Mouse (Mus musculus) urinary bladder, postnatal 36 days (tissue): Measurements from ENCODE around the gene Zmynd8.

Experiments
- DNase-seq, 2 experiments: peaks; one replicate each; pipeline ENCODE4 v3.0.0; 2022; ENCODE audit warnings: low spot score in 2 of 2, mixed read lengths in 1 of 2

Zmynd8 gene

DNA sequence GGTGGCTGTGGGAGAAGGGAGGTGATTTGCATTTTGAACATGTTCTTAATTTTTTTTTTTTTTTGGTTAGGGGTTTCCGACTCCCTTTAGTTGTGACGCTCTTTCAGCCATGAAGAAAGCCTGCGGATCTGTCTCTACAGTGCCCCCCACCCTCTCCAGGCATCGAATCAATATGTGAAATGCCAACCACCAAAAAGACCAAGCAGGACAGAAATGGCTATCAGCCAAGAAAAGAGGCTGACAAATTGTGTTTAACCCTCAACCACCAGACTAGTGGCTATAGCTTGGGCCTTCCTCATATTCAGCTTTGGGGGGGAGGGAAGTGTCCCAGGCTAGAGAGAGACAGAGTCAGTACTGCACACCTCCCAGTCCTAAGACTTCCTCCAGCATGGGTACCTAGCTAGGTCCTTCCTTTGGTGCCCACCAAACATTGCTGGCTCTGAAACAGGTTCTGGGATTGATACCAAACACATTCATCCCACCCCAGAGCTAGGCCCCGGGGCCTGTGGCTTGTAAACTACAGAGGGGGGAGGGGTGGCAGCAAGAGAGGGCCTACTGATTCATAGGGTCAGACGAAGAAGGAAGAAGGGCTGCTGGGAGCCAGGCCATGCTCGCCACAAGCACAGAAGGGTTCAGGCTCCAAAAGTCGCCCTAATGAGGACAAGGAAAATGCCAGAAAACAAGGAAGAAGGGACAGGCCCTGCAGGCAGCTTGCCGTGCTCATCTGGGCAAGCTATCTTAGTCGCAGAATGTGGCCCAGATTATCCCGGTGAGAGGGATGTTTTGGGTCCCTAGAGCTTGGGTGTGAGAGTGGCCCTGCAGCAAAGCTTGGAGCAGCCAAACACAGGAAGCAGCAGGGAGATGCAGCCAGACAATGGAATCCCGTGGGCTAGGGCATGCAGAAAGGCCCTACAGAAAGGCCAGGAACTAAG is 40.1 kb downstream of the Zmynd8 start:
- DNase-seq: no peak

DNA sequence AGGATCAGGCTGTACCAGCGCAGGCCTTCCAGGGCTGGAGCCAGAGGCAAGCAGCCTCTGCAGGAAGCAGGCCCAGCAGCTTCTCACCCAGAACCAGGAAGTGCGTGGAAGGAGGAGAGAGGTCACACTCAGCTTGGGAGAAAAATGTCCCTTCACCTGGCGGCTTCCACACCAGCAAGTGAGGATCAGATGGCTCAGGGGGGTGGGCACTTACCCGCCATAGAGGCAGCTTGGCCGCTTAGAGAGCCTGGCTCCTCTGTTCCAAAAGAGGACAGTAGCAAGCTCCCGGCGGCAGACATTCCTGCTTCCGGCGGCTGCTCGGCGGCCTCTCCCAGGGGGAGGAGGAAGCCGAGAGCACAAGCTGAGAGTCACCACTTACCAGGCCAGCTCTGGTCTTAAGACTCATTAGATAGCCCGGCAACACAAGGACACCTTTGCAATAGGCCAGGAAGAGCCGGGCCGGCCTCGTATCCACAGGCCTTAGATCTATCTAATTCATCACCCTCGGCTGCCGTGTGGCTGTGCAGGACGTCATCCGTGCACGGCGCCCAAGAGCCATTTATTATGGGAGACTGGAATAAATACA is 40.9 kb downstream of the Zmynd8 start:
- DNase-seq: peak; percentile 62 to 70

DNA sequence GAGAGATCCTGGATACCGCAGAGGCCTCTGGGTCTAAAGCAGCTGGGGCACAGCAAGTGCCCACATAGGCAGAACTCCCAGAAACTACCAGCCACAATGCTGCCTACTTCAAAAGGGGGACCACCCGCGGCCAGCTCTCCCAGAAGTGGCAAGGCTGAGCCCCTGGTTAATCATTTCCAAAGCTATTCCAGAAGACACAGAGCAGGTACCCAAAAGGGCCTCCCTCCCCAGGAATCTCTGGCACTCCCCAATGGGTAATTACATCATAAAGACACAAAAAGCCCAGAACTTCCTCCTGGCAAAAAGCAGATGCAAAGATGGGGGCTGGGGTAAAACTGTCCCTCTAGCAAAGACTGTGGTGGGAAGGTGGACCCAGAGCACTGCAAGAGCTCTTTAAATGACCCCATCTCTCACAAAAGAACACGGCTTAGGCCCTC is 41.4 kb downstream of the Zmynd8 start:
- DNase-seq: no peak

DNA sequence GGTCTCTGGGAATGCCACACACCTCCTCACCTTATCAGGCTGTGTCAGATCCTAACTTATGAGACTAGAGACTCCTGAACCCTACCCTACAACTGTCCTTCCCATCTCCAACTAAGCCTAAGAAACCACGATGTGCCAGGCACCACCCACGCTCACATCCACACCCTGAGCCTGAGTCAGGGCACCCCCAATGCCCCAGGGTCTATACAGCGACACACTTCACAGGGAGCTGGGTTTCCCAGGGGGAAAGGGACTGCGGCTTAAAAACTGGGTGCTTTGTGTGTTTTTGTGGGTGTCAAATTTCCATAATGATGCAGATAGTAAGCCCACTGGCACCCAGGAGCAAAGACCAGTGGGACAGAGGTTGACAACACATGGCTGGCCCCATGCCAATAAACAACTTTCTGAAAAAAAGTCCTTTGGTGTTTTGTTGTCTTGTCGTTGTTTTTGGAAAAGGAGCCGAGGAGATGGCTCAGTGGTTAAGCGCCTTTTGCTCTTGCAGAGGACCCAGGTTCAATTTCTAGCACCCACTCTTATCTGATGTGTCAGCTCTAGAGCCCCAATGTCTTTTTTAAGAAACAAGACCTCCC is 42.1 kb downstream of the Zmynd8 start:
- no peak for DNase-seq

- DNase-seq: peak in 1 of 2 experiments; percentile 54
These were observed 43.0 kb downstream of the Zmynd8 start for GRCm38 (mm10) chr2:165855641-165856301.

DNA sequence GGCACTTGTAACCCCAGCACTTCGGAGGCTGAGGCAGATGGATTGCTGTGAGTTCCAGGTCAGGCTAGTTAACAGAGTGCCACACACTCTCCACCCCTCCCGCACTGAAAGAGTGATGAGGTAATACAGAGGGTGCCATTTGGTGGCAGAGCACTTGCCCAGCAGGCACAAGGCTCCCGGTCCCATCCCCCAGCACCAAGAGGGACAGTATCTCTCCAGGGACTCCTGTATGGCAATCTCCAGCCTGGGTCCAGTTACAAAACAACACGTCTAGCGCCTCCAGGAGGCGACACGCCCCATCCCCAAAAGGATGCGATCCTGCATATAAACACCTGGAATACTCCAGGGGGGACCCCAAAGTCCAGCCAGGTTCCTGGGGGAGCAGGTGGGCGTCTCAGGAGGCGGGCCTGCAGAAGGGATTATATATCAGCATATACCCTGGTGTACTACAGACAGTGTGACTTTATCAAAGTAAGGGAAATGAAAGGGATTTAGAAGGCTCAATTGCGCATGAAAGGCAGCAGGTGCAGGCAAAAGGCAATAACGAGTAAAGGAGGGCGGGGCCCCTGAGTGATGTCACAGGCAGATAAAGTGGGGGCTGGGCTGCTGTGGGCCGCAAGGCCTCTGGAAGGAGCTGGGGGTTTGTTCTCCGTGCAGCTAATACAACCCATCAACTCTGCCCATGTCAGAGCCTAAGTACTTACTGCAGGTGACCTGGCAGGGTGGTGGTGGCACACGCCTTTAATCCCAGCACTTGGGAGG is 44.4 kb downstream of the Zmynd8 start:
- no peak for DNase-seq

DNA sequence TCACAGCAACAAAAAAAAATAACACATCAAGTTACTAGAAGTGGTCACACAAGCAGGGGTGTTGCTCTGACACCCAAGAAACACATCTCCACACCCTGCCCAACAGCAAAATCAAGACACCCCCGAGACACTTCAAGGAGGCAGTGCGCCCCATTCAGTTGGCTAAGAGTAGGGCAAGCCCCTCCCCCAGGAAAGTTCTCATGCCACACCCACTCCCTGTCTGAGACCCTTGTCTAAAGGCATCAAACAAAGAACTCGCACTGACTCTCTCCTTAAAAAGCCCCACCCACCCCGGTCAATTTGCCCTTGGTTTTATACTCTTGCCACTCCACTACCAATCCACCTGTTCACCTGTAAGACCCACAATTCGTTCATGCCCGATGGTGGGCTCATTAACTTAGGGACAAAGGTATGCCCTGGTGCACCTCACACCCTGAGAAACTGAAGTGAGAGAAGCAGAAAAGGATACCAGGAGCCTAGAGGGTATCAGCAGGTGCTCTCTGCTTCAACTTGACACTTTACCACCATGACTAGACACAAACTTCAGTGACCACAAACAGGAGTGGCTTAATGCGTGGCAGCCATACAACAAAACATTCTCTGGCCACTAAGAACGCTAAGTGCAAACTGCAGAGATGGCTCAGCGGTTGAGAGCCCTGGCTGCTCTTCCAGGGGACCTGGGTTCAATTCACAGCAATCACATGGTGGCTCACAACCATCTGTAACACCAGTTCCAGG is 45.8 kb downstream of the Zmynd8 start:
- no peak for DNase-seq

DNA sequence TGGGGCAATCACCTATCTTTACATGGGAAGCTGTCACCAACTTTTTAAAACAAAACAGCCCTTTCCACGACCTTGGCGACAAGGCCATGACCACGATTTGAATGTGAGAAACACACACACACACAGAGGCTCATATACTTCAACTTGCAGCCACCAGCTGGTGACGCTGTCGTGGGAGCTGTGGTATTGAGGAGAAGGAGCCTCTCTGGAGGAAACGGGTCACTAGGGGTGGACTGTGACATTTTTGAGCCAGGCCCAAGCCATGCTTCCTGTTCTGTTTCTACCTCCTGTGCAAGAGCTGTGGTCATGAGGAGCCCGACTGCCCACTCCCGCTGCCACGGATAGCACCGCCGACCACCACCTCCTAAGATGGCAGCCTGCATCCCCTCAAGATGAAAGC is 46.4 kb downstream of the Zmynd8 start:
- DNase-seq: no peak

- no peak for DNase-seq
These were observed 46.9 kb downstream of the Zmynd8 start for GRCm38 (mm10) chr2:165851811-165852415.

- DNase-seq: no peak
These were observed 48.0 kb downstream of the Zmynd8 start for GRCm38 (mm10) chr2:165850826-165851225.

- DNase-seq: peak in 1 of 2 experiments; percentile 77
These were observed 49.7 kb downstream of the Zmynd8 start for GRCm38 (mm10) chr2:165849129-165849528.

- DNase-seq: no peak
These were observed 52.0 kb downstream of the Zmynd8 start for GRCm38 (mm10) chr2:165846787-165847186.

DNA sequence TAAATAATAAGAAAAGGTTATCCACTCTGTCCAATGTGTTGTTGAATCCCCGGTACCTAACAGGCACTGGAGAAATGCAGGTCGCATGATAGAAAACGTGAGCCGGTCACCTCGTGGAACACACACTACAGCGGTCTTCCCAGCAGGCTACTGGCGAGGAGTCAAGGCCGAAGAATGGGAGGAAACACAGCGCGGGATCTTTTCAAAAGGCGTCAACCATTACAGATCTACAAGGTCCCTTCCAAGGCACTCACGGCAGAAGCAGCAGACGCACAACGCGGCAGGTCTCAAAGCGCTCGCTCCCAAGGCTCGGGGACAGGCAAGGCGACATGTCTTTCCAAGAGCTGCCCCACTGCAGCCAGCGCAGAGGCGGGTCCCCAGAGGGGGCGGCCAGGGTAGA is 53.3 kb downstream of the Zmynd8 start:
- DNase-seq: no peak

DNA sequence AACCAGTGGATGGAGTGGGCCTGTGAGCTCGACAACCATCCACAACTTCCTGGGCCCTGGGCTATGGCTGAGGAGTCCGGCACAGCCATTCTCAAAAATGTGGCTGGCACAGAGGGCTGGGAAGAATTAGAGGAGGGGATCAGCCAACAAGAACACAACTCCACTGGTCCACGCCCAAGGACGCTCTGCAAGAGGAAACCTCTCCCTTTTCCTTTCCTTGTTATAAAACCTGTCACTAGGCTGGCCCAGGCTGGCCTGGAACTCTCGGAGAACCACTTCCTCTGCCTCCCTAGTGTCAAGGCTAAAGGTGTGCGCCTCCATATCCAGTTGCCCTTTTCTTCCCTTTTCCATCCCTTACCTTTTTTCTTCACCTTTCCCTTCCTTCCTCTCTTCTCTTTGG is 55.5 kb downstream of the Zmynd8 start:
- DNase-seq: no peak

- DNase-seq: no peak
These were observed 56.6 kb downstream of the Zmynd8 start for GRCm38 (mm10) chr2:165842241-165842640.

DNA sequence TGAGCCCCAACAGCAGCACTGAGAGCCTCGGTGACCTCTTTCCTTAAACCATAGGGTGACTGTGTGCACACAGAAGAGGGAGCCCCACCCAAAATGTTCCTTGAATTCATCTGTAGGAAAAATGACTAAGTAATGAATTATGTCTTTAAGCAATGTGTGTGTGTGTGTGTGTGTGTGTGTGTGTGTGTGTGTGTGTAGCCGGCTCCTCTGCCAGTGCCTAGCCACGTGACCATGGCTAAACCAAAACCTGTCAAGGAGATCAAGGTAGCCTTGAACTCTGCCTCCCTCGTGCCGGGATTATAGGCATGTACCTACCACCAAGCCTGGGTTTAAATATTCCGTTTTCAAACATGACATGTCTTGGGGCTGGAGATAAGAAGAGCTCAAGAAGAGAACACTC is 57.0 kb downstream of the Zmynd8 start:
- no peak for DNase-seq

DNA sequence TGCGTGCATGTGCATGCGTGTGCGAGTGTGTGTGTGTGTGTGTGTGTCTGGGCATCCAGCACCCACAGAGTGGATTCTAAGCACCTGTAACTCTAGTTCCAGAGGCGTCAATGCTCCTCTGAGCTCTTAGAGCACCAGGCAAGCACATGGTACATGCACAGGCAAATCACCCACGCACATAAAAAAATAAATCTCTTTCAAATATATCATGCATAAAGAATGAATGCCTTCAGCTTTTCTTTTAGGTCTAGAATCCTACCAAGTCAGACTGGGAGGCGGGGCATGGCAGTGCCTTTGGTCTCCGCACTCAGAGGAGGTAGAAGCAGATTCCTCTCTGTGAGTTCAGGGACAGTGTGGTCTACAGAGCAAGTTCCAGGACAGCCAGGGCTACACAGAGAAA is 58.0 kb downstream of the Zmynd8 start:
- no peak for DNase-seq

DNA sequence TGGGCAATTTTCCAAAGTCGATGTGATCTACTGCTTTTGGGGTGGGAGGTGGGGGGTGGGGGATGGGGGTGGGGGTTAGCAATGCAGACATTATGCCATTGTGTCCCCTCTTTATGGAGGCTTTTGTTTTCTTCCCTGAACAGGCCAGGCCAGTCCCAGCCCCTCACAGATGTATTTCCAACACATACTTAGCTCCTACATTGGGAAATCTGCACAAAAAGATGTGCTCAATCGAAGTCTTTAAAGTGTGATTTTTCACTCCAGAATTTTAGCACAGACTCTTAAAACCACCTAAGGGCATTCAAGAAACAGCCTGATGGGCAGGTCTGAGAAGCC is 59.5 kb downstream of the Zmynd8 start:
- no peak for DNase-seq

GRCm38 (mm10) chr2:165838606-165839316 is 60.1 kb downstream of the Zmynd8 start:
- no peak for DNase-seq

DNA sequence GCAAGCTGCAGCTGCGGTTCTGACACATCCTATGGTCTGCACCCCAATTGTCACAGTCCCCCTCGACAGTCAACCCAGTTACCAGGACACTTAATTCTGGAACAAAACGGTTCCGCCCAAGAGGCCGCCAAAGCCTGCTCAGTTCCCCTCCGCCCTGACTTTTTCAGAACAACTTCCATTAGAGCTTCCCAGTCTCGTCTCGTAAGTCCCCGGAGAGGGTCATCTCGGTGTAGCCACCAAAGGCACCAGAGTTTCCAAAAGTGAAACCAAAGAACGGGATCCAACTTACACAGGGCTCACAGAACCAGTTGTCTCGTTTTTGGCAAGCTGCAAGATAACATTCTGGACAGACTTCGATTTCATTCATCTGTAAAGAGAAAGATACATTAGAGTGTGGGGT is 64.2 kb downstream of the Zmynd8 start:
- DNase-seq: no peak
